Mouse (Mus musculus) ES-E14 (cell line): Measurements from ENCODE around the gene Clspn. TPM values are rescaled to one million over a fixed set of nuclear protein-coding genes. Genes with fewer than 3 reads are reported as not detected.

ENCODE experiments used
- DNase-seq: peaks from one replicate; pipeline ENCODE4 v3.0.0-alpha.2; 2013; ENCODE audit warnings: low read depth, low spot score
- H3K27ac ChIP-seq: 2 replicates; pipeline ENCODE4 v1.5.1; 2012; ENCODE audit warnings: low read depth, mild to moderate bottlenecking, low read length, moderate library complexity, mixed read lengths; ENCODE audit not compliant: poor library complexity, insufficient read depth, severe bottlenecking
- H3K36me3 ChIP-seq: 2 replicates; pipeline ENCODE4 v1.6.1; 2012; ENCODE audit warnings: mild to moderate bottlenecking, low read length, moderate library complexity, mixed read lengths; ENCODE audit not compliant: control insufficient read depth, poor library complexity, insufficient read depth, severe bottlenecking
- H3K4me1 ChIP-seq, 2 experiments: fragments of 150-350 bp in 1 of 2; sonication (generic) in 1 of 2; 2 replicates each; pipeline ENCODE4 v1.6.1; 2012; ENCODE audit warnings: low read length in 2 of 2, mild to moderate bottlenecking in 1 of 2, mixed read lengths in 1 of 2; ENCODE audit not compliant: control insufficient read depth in 2 of 2, insufficient read depth in 2 of 2, poor library complexity in 1 of 2
- H3K4me3 ChIP-seq, 2 experiments: fragments of 150-350 bp in 1 of 2; sonication (generic) in 1 of 2; 2 replicates each; pipeline ENCODE4 v1.5.1; 2012; ENCODE audit warnings: low read length in 2 of 2, low read depth in 1 of 2, mild to moderate bottlenecking in 1 of 2, mixed read lengths in 1 of 2; ENCODE audit not compliant: insufficient read depth in 1 of 2, poor library complexity in 1 of 2, severe bottlenecking in 1 of 2
- H3K9ac ChIP-seq: 2 replicates; pipeline ENCODE4 v1.6.1; 2012; ENCODE audit warnings: low read depth, mild to moderate bottlenecking, low read length, mixed read lengths; ENCODE audit not compliant: poor library complexity, insufficient read depth, severe bottlenecking
- H3K9me3 ChIP-seq: fragments of 150-350 bp; sonication (generic); 2 replicates; pipeline ENCODE4 v1.6.1; 2012; ENCODE audit warnings: low read depth, mild to moderate bottlenecking, low read length; ENCODE audit not compliant: control insufficient read depth, insufficient read depth
- CHD2 ChIP-seq: IDR thresholded peaks from 2 replicates; pipeline ENCODE4 v1.6.1; 2014; ENCODE audit warnings: mild to moderate bottlenecking, low read depth, low read length, inconsistent platforms
- HCFC1 ChIP-seq: IDR thresholded peaks from 2 replicates; pipeline ENCODE4 v1.6.1; 2012; ENCODE audit warnings: low read length, inconsistent platforms, borderline replicate concordance; ENCODE audit not compliant: insufficient read depth
- MAFK ChIP-seq: IDR thresholded peaks from 2 replicates; pipeline ENCODE4 v1.6.1; 2014; ENCODE audit warnings: mild to moderate bottlenecking, low read depth, low read length, inconsistent platforms; ENCODE audit not compliant: insufficient read depth
- ZC3H11A ChIP-seq: IDR thresholded peaks from 2 replicates; pipeline ENCODE4 v1.6.1; 2012; ENCODE audit warnings: low read depth, mild to moderate bottlenecking, inconsistent platforms, low read length, borderline replicate concordance
- ZNF384 ChIP-seq: IDR thresholded peaks from 2 replicates; pipeline ENCODE4 v1.6.1; 2012; ENCODE audit warnings: low read depth, low read length, inconsistent platforms
- in situ Hi-C, 2 experiments: fragments of 600-800 bp; cut with MboI; formaldehyde crosslinking; loops; one replicate each; pipeline ENCODE4 v1.15.1; 2025; ENCODE audit warnings: low sequenced_read_pairs in 2 of 2, inconsistent platforms in 1 of 2; ENCODE audit not compliant: unreplicated experiment in 2 of 2
- total RNA-seq: library from RNA; depleted of rRNA; stranded (reverse); fragments of 300-350 nt; gene quantifications from 2 replicates; pipeline ENCODE4 v1.2.3, GENCODE M21; 2012

The Clspn gene
- total RNA-seq, 1 experiment = 26.2 TPM

DNA sequence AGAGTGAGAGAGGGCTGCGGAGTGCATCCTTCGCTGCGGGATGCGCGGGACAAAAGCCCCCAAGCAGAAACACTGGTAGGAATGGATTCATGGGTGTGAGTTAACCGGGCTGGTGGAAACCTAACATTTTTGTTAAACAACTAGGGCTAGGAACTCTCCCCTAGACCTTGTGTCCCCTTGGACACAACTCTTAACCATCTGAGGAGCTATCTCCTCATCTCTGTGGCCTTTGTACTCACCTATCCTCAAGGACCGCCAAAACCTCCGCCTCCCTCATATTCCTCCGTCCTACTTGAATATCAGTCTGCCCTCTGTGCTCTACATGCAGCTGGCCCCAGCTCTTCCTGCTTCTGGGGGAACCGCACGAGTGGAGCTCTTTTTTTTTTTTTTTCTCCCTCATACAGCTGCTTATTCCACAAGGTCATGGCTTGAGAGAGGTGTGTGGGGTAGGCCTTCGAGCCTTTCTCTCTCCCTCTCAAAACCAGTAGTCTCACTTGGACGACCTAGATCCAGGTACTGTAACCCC is 63.7 kb downstream of the Clspn start:
- in situ Hi-C loops = no loop called here
- Histone ChIP-seq H3K4me3 (peak overlapping the region; percentile 52 to 54), H3K9me3 (no peaks in the 10 kb centered on the region), H3K4me1 (peaks cover 0 to 4% of the 10 kb centered on the region in 2 experiments; a peak in 1 of 4 replicates), H3K9ac (peak overlapping the region; percentile 3; the same call in 1 of the 2 replicates), H3K36me3 (no peaks in the 10 kb centered on the region), H3K27ac (no peak overlapping the region)
- no peak for TF ChIP-seq CHD2
- no peak for DNase-seq

DNA sequence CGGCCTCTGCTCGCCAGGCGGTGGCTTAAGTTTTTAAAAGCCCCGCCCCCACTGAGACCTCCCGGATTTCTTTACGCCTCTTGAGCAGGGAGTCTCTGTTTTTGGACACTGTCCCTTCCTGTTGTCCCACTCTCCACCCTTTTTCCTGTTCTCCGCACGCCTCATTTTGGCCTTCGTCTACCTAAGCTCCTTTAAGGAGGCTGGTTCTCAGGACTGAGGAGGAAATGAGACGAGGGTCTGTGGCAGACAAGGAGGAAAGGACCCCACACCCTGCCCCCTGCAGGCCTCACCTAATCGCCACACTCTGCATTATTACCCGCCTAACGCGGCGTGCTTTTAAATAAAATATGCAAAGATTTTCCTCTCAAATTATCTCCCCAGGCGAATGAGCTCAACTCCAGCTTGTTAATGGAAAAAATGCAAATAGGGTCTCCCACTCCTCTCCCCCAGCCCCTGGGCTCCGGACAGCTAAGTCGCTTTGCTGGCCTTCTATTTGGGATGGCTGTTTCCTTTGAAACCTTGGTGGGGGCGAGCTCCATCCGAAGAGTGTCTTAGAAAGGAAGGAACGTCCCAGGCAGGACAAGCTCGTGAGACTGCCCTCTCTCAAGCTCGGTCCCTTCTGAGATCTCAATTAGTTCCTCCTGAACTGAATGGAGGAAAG is 70.4 kb downstream of the Clspn start:
- TF ChIP-seq CHD2 (no peak), ZC3H11A (no peak), MAFK (no peak), ZNF384 (no peak), HCFC1 (no peak)
- DNase-seq = no peak
- in situ Hi-C loops = no loop called here
- H3K9ac ChIP-seq = no peak overlapping the region
- no peaks in the 10 kb centered on the region for H3K9me3 ChIP-seq
- H3K36me3 ChIP-seq = no peaks in the 10 kb centered on the region
- H3K4me1 ChIP-seq = peaks cover 4 to 7% of the 10 kb centered on the region in 2 experiments
- H3K27ac ChIP-seq = 0 out of 2 replicates have a peak overlapping the region, but pooled peaks have one; percentile 16
- H3K4me3 ChIP-seq = peak overlapping the region in 1 of 2 experiments; percentile 61; a peak in 2 of 4 replicates

DNA sequence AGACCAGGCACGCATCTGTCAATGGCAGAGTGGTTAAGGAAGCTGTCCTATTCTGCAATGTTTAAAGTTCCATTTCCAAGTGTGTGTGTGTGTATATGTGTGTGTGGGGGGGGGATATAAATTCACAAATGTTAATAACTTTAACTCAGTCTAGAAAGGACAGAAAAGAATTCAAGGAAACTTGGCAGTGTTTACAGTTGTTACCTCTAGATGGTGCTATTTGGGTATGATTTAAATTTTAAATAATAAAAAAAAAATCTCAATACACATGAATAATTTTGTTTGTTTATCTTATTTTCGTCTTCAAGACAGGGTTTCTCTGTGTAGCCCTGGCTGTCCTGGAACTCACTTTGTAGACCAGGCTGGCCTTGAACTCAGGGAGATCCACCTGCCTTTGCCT is 75.2 kb downstream of the Clspn start:
- Histone ChIP-seq H3K4me3 (no peak overlapping the region), H3K4me1 (peaks cover 3 to 5% of the 10 kb centered on the region in 2 experiments), H3K27ac (no peak overlapping the region), H3K36me3 (no peaks in the 10 kb centered on the region), H3K9me3 (no peaks in the 10 kb centered on the region), H3K9ac (no peak overlapping the region)
- no peak for DNase-seq
- in situ Hi-C loops = no loop called here
- TF ChIP-seq CHD2 = no peak
- TF ChIP-seq ZC3H11A = no peak
- TF ChIP-seq MAFK = no peak
- TF ChIP-seq HCFC1 = no peak
- TF ChIP-seq ZNF384 = no peak

DNA sequence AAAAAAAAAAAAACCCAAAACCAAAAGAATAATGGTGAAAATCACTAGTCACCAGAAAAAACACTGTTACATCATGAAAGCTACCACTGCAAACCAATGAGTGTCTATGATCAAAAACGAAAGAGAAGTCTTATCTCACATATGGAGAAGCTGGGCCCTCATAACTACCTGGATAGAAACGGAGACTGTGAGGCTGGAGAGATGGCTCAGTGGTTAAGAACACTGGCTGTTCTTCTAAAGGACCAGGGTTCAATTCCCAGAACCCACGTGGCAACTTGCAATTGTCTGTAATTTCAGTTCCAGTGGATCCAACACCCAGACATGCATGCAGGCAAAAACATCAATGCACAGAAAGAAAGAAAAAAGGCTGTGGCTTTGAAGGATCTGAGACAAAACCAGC is 75.9 kb downstream of the Clspn start:
- DNase-seq = no peak
- in situ Hi-C loops = no loop called here
- no peak overlapping the region for H3K4me3 ChIP-seq
- H3K27ac ChIP-seq = no peak overlapping the region
- no peak for TF ChIP-seq ZNF384
- TF ChIP-seq ZC3H11A = no peak
- no peak for TF ChIP-seq HCFC1
- TF ChIP-seq CHD2 = no peak
- H3K9me3 ChIP-seq = no peaks in the 10 kb centered on the region
- no peaks in the 10 kb centered on the region for H3K36me3 ChIP-seq
- no peak overlapping the region for H3K9ac ChIP-seq
- H3K4me1 ChIP-seq = no peaks in the 10 kb centered on the region; a peak in 1 of 4 replicates

DNA sequence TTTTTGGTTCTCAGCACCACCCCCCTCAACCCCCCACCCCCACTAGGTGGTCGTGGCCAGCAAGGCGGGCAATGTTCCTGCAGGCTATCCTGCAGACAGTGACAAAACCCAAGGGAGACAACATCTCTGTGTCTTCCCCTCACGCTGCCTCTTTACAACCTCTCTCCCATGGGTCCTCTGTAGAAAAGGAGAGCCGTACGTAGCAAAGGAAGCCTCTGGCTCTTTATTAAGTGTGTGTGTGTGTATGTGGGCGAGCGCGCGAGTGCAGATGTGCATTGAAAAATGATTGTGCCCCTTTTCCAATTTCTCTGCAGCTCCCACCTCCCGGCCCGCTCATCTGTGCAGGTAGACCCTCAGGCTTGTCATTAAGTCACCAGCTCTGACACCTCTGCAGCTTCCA is 79.6 kb downstream of the Clspn start:
- H3K27ac ChIP-seq = no peak overlapping the region
- in situ Hi-C loops = no loop called here
- TF ChIP-seq ZNF384 (no peak), MAFK (no peak), HCFC1 (no peak), CHD2 (no peak), ZC3H11A (no peak)
- no peak overlapping the region for H3K4me3 ChIP-seq
- no peaks in the 10 kb centered on the region for H3K9me3 ChIP-seq
- no peaks in the 10 kb centered on the region; a peak in 1 of 4 replicates for H3K4me1 ChIP-seq
- no peak for DNase-seq
- no peaks in the 10 kb centered on the region for H3K36me3 ChIP-seq
- H3K9ac ChIP-seq = no peak overlapping the region
